Comparison of ENCODE assay signal across 7 mouse cellular contexts in genomic region chr10:93162276-93162971, GRCm38 (mm10). TPM values are rescaled to one million over a fixed set of nuclear protein-coding genes. Genes with fewer than 3 reads are reported as not detected.
DNase-seq lines count a peak whose midpoint lies in the region; ATAC-seq lines count a peak whose summit lies in the region.

No protein-coding gene starts in this region.

- no peaks in the 10 kb centered on the region for H3K36me3 ChIP-seq in embryonic facial prominence, embryonic 15.5 days
- no peaks in the 10 kb centered on the region for H3K36me3 ChIP-seq in liver, embryonic 11.5 days (ENCODE audit: control insufficient read depth, insufficient read depth, low read length)

- peak overlapping the region; percentile 99 for H3K27ac ChIP-seq in embryonic facial prominence, embryonic 15.5 days (replicated peaks)
- H3K27ac ChIP-seq in liver, embryonic 11.5 days (ENCODE audit: low read depth, low read length): peak overlapping the region; percentile 95

- H3K9me3 ChIP-seq in embryonic facial prominence, embryonic 15.5 days (replicated peaks): no peaks in the 10 kb centered on the region
- H3K9me3 ChIP-seq in liver, embryonic 11.5 days (ENCODE audit: control insufficient read depth, low read length): no peaks in the 10 kb centered on the region

- peak overlapping the region; percentile 95; the same call in 1 of the 2 replicates for H3K9ac ChIP-seq in embryonic facial prominence, embryonic 15.5 days
- H3K9ac ChIP-seq in liver, embryonic 11.5 days (ENCODE audit: low read depth, low read length): peak overlapping the region; percentile 99

- H3K4me2 ChIP-seq in embryonic facial prominence, embryonic 15.5 days (replicated peaks): peak overlapping the region; percentile 60
- peak overlapping the region; percentile 87 for H3K4me2 ChIP-seq in liver, embryonic 11.5 days

- 13% methylated on average over 11 of the region's 11 CpGs for WGBS in embryonic facial prominence, embryonic 15.5 days
- WGBS in liver, embryonic 11.5 days: 14% methylated on average over 11 of the region's 11 CpGs

- DNase-seq in thymus, postnatal 0 days (ENCODE audit: low spot score): peak; percentile 21
- no peak for DNase-seq in thymus, postnatal 4 days
- DNase-seq in liver, embryonic 11.5 days (ENCODE audit: low spot score): no peak
- DNase-seq in adrenal gland, postnatal 14 days: no peak
- DNase-seq in thymus, adult 18-20 months: no peak

- peak overlapping the region; percentile 95 for H3K4me3 ChIP-seq in embryonic facial prominence, embryonic 15.5 days (replicated peaks)
- peak overlapping the region; percentile 99 for H3K4me3 ChIP-seq in liver, embryonic 11.5 days (ENCODE audit: low read depth, low read length)

- no peak for ATAC-seq in embryonic facial prominence, embryonic 15.5 days (ENCODE audit: insufficient number of reproducible peaks, low FRiP score, low TSS enrichment, low read depth)
- ATAC-seq in liver, embryonic 11.5 days (replicated peaks; ENCODE audit: low FRiP score): no peak
- ATAC-seq in activated CD4-positive, CD25-positive, alpha-beta regulatory T cell, adult 4 months: no peak

- no peaks in the 10 kb centered on the region for H3K27me3 ChIP-seq in embryonic facial prominence, embryonic 15.5 days
- no peaks in the 10 kb centered on the region for H3K27me3 ChIP-seq in liver, embryonic 11.5 days (replicated peaks; ENCODE audit: control insufficient read depth, insufficient read depth, low read length)

- H3K4me1 ChIP-seq in embryonic facial prominence, embryonic 15.5 days: peaks cover 29% of the 10 kb centered on the region
- peaks cover 43% of the 10 kb centered on the region for H3K4me1 ChIP-seq in liver, embryonic 11.5 days (replicated peaks; ENCODE audit: control insufficient read depth, insufficient read depth, low read length)

RNA-seq across cellular contexts. Expression of gene Cdk17, which starts 1.7 kb away (rescaled TPM):
- polyA plus RNA-seq in thymus, postnatal 0 days (2015; fragmentation: Nextera tagmentation; extraction: Ambion mirVana): 46.3 and 55.3 TPM in 2 replicates
- polyA plus RNA-seq in embryonic facial prominence, embryonic 15.5 days (2015; fragmentation: Nextera tagmentation; extraction: Ambion mirVana): 16.8 and 17.5 TPM in 2 replicates
- polyA plus RNA-seq in liver, embryonic 11.5 days (2014; fragmentation: Nextera tagmentation; extraction: Ambion mirVana): 23.1 and 23.7 TPM in 2 replicates
- polyA plus RNA-seq in activated CD4-positive, CD25-positive, alpha-beta regulatory T cell, adult 4 months (2017; shearing (Covaris generic)): 10 to 100 TPM; 32.3 to 44.2 TPM
- total RNA-seq in adrenal gland, postnatal 14 days (2021): 31.4 and 33.2 TPM in 2 replicates
